Mouse (Mus musculus) urinary bladder, postnatal 4 days (tissue): Measurements from ENCODE around the gene Mlana.

Experiments used
- DNase-seq, 2 experiments: peaks; one replicate each; pipeline ENCODE4 v3.0.0; 2021 to 2022; ENCODE audit warnings: low spot score in 2 of 2

Mlana gene

DNA sequence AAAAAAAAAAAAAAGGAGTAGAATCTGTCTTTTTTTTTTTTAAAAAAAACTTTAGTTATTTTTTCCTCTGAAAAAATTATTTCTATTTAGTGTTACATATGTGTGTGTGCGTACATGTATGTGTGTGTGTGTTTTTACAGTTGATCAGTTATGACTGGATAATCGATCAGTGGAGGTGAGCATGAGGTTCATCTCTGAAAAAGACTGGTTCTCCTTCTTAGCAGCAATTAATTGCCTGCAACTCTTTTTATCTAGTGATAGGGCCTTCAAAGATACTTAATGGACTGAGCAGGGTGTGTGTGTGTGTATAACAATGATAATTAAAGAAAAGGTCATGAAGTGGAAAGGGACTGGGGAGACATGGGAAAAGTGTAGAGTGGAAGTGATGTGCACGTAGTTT is 53.4 kb downstream of the Mlana start:
- no peak for DNase-seq

DNA sequence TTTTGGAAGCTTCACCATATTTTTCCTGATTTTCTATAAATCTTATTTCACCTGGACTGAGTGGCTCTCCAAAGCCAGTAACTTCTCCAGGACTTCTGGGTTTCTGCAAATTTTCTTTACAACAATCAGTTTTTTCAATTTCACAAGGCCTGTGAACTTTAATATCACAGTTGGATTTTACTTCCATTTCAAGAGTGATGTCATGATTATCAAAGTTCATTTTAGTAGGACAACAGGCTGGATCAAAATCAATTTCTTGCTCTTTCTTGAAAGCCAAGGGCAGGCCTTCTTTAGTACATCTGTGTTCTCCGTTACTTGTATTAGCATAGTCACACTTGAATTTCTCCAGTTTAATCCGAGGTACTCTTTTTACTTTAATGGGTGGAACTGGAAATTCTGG is 56.3 kb downstream of the Mlana start:
- no peak for DNase-seq
